Mouse (Mus musculus): ENCODE results near the gene Ap1m1. TPM values are rescaled to one million over a fixed set of nuclear protein-coding genes. Genes with fewer than 3 reads are reported as not detected.

The Ap1m1 gene
- polyA plus RNA-seq, 1 experiment, result 78.6 TPM

DNA sequence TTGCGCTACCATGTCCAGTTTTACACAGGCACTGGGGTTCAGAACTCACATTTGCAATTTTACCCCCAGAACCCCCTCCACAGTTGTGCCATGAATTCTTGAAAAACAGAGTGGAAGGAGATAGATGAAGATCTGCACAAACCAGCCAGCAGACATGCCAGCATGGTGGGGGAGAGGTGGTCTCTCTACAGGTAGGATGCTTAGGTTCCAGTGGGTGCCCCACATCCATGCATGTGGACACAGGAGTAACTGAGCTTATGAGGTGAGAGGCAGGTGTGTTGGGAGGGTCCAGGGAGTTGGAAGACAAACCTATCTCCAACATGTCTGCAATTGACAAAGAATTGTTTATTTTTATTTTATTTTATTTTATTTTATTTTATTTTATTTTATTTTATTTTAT, 59.1 kb downstream of the Ap1m1 start:
- H3K4me1 ChIP-seq (ENCODE audit: control insufficient read depth, insufficient read depth, low read length), result peaks cover 12% of the 10 kb centered on the region
- WGBS, result 100% methylated on average over 1 of the region's 1 CpGs
- TF ChIP-seq CTCF (IDR thresholded peaks at IDR 0.05; ENCODE audit: insufficient read depth, low read length), result no peak
- TF ChIP-seq POLR2A (IDR thresholded peaks at IDR 0.05; ENCODE audit: borderline replicate concordance, extremely low read depth, low read depth, low read length), result no peak
- H3K4me3 ChIP-seq (replicated peaks; ENCODE audit: extremely low read depth, low read depth, low read length), result no peak overlapping the region
- no peak for DNase-seq

DNA sequence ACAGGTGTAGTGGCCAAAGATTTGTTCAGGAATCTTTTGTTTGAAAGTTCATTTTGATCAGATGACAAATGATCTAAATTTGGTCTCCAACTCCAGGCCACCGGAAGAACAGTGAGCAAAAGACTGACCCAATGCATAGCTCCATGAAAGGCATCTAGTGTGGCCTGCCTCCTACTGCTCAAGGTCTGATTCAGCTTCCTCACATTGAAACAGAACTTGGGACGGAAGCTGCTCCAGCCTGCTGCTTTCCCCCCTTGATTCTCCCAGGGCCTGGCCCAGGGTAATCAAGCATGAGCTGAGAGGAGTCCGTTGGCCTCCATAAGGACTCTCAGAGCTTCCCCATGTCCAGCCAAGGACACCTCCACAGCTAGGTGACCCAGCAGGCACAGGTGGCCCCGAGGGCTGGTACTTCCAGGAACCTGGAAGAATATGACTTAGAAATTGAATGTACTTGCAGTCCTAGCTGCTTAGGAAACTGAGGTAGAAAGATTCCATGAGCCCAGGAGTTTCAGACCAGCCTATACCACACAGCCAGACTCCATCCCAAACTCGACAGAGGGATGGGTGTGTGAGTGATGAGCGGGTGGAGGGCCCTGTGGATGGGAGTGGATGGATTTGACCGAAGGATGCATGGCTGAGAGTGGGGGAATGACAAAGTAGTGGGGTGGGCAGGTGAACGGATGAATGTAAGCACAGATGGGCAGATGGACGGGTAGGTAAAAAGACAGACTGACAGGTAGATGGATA, 61.0 kb downstream of the Ap1m1 start:
- WGBS, result 73% methylated on average over 9 of the region's 9 CpGs
- no peak for DNase-seq
- Histone ChIP-seq H3K4me3 (replicated peaks; ENCODE audit: extremely low read depth, low read depth, low read length) (no peak overlapping the region), H3K4me1 (ENCODE audit: control insufficient read depth, insufficient read depth, low read length) (peaks cover 9% of the 10 kb centered on the region)
- TF ChIP-seq POLR2A (IDR thresholded peaks at IDR 0.05; ENCODE audit: borderline replicate concordance, extremely low read depth, low read depth, low read length), result no peak
- TF ChIP-seq CTCF (IDR thresholded peaks at IDR 0.05; ENCODE audit: insufficient read depth, low read length), result no peak

DNA sequence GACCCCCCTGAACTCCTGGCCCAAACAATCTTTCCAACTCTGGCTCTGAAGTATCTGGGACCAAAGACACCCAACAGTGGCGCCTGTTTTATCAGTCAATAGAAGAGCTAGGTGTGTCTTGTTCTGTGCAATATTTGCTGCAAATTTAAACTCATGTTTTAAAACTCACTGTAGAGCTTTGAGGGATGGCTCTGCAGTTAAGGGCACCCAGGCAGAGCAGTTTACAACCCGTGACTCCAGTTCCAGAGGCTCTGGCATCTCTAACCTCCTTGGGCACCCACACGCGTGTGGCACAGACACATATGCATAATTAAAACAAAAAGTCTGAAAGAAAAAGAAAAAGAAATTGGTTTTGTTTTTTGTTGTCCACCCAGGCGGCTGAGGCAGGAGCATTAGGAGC, 61.7 kb downstream of the Ap1m1 start:
- 92% methylated on average over 5 of the region's 5 CpGs for WGBS
- no peak for TF ChIP-seq CTCF (IDR thresholded peaks at IDR 0.05; ENCODE audit: insufficient read depth, low read length)
- no peak for TF ChIP-seq POLR2A (IDR thresholded peaks at IDR 0.05; ENCODE audit: borderline replicate concordance, extremely low read depth, low read depth, low read length)
- Histone ChIP-seq H3K4me3 (replicated peaks; ENCODE audit: extremely low read depth, low read depth, low read length) (no peak overlapping the region), H3K4me1 (ENCODE audit: control insufficient read depth, insufficient read depth, low read length) (peaks cover 5% of the 10 kb centered on the region)
- no peak for DNase-seq

DNA sequence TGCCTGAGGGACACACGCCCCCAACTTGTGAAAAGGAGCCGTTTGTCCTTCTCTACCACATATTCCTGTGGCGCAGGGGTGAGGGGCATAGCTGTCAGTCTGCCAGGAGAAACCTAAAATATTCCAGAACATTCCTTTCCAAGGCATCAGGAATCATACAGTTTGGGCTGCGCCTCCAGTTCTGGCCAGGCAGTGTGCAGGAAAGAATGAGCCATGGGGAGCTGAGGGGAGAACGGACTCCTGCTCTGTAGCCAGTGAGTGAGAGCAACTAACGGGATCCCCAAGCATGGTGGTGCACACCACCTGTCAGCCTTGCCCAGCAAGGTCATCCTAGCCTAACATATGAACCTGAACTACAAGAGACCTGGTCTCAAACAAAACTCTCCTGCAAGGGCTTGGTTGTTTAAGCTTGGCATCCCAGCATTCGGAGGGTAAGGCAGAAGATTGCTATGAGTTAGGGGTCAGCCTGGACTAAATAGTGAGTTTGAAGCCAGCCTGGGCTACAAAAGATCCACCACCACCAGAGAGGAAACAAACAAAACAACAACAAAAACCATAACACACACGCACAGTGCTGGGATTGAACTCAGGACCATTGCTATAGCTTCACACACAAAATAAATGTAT, 63.3 kb downstream of the Ap1m1 start:
- 40% methylated on average over 8 of the region's 8 CpGs for WGBS
- no peak overlapping the region for H3K4me3 ChIP-seq (replicated peaks; ENCODE audit: extremely low read depth, low read depth, low read length)
- peaks cover 6% of the 10 kb centered on the region for H3K4me1 ChIP-seq (ENCODE audit: control insufficient read depth, insufficient read depth, low read length)
- peak; percentile 30 for DNase-seq
- TF ChIP-seq CTCF (IDR thresholded peaks at IDR 0.05; ENCODE audit: insufficient read depth, low read length) (no peak), POLR2A (IDR thresholded peaks at IDR 0.05; ENCODE audit: borderline replicate concordance, extremely low read depth, low read depth, low read length) (no peak)

DNA sequence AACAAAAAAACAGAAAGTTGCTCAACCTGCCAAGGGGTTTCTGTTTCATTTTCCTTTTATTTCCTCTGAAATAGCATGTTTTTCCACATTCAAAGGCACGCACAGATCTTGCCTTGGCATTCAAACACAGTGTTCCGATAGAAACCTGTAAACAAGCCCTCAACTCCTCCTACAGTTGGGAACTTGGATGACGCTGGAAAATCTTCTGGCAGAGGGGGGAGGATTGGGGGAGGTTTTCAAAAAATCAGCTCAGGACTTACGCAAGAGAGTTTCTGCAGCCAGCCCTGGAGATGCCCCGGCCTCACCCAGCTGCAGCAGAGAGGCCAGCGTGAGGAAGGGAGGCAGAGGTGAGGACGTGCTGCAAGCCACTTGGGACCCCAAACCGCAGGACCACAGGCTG, 63.8 kb downstream of the Ap1m1 start:
- DNase-seq, result peak; percentile 59
- Histone ChIP-seq H3K4me1 (ENCODE audit: control insufficient read depth, insufficient read depth, low read length) (peaks cover 8% of the 10 kb centered on the region), H3K4me3 (replicated peaks; ENCODE audit: extremely low read depth, low read depth, low read length) (peak overlapping the region; percentile 45)
- TF ChIP-seq CTCF (IDR thresholded peaks at IDR 0.05; ENCODE audit: insufficient read depth, low read length) (no peak), POLR2A (IDR thresholded peaks at IDR 0.05; ENCODE audit: borderline replicate concordance, extremely low read depth, low read depth, low read length) (peak; percentile 87; the same call in 1 of the 2 replicates)
- 1% methylated on average over 8 of the region's 8 CpGs for WGBS

DNA sequence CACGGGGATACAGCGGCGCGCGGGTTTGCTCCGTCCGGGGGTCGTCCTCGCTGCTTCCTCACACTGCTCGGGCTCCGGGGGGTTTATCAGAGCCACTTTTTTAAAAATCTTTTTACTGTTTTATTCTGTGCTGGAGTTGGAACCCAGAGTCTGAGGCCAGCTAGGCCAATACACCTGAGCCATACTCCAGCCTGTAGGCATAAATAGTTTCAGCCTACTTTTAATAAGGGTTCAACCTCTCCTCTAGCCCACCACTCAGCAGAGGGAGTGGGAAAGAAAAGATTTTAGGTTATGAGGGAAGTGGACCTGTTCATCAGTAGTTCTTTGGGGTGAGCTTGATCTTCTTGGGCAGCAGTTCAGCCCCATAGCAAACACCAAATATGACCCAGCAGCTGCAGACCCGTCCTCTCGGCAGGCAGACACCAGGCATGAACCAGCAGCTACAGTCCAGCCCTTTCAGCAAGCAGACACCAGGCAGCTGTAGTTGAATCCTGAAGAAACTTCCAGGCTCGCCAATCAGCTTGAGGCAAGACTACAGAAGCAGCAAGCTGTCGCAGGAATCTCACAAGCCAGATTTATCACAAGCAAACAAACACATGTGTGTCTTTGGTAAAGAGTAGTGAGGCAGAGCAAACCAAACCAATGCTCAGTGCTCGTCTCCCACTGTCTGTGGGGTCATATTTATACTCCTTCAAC, 65.5 kb downstream of the Ap1m1 start, which contains the start of gene Gm10282:
TSS of gene Gm10282 (minus strand) at position 51 of the 696 bp plus-strand sequence.
- Histone ChIP-seq H3K4me1 (ENCODE audit: control insufficient read depth, insufficient read depth, low read length) (peaks cover 8% of the 10 kb centered on the region), H3K4me3 (replicated peaks; ENCODE audit: extremely low read depth, low read depth, low read length) (no peak within 1 kb of the TSS)
- no peak for TF ChIP-seq POLR2A (IDR thresholded peaks at IDR 0.05; ENCODE audit: borderline replicate concordance, extremely low read depth, low read depth, low read length)
- no peak for TF ChIP-seq CTCF (IDR thresholded peaks at IDR 0.05; ENCODE audit: insufficient read depth, low read length)
- DNase-seq, result no peak
- WGBS, result 87% methylated on average over 16 of the region's 16 CpGs

DNA sequence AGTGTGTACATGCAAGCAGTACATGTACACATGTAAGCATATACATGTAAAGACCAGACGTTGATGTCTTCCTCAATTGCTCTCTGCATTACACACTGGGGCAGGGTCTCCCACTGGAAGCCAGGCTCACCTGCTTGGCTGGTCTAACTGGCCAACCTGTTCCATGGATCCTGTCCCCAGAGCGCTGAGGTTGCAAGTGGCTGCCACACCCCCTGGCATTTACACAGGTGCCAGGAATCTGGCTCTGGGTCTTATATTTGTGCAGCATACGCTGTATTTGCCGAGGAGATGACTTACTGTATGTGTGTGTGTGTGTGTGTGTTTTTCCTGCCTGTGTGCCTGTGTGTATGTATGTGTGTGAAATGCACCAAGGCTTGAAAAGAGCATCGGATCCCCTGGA, 67.1 kb downstream of the Ap1m1 start:
- peaks cover 8% of the 10 kb centered on the region for H3K4me1 ChIP-seq (ENCODE audit: control insufficient read depth, insufficient read depth, low read length)
- WGBS, result 66% methylated on average over 5 of the region's 5 CpGs
- no peak for DNase-seq
- H3K4me3 ChIP-seq (replicated peaks; ENCODE audit: extremely low read depth, low read depth, low read length), result no peak overlapping the region
- no peak for TF ChIP-seq POLR2A (IDR thresholded peaks at IDR 0.05; ENCODE audit: borderline replicate concordance, extremely low read depth, low read depth, low read length)
- TF ChIP-seq CTCF (IDR thresholded peaks at IDR 0.05; ENCODE audit: insufficient read depth, low read length), result no peak

Other genes starting within 250 kb of the Ap1m1 start
- gene Cyp4f18, start 230.4 kb upstream of the Ap1m1 start, polyA plus RNA-seq (2012; rRNA removed), result 18.2 and 26.4 TPM in 2 replicates
- gene Olfr372, start 198.8 kb upstream of the Ap1m1 start, polyA plus RNA-seq (2012; rRNA removed), result not detected in 2 replicates
- gene Olfr373, start 156.8 kb upstream of the Ap1m1 start, polyA plus RNA-seq (2012; rRNA removed), result not detected in 2 replicates
- not detected in 2 replicates for gene Olfr374, start 133.0 kb upstream of the Ap1m1 start, polyA plus RNA-seq (2012; rRNA removed)
- gene Tpm4, start 105.0 kb upstream of the Ap1m1 start, polyA plus RNA-seq (2012; rRNA removed), result 139 and 170 TPM in 2 replicates
- gene Rab8a, start 78.8 kb upstream of the Ap1m1 start, polyA plus RNA-seq (2012; rRNA removed), result 39.1 and 67.4 TPM in 2 replicates
- gene Hsh2d, start 50.4 kb upstream of the Ap1m1 start, polyA plus RNA-seq (2012; rRNA removed), result 1.6 and 1.8 TPM in 2 replicates
- gene Cib3, start 27.2 kb upstream of the Ap1m1 start, polyA plus RNA-seq (2012; rRNA removed), result 0.25 TPM in 1 of 2 replicates, not detected in the other
- gene Gm11034, start 26.4 kb upstream of the Ap1m1 start, polyA plus RNA-seq (2012; rRNA removed), result not detected in 2 replicates
- gene Fam32a, start 20.3 kb upstream of the Ap1m1 start, polyA plus RNA-seq (2012; rRNA removed), result 35.9 and 50.0 TPM in 2 replicates
- gene Gm10282, start 65.2 kb downstream of the Ap1m1 start, polyA plus RNA-seq (2012; rRNA removed), result 0.53 and 1.8 TPM in 2 replicates
- 144 and 340 TPM in 2 replicates for gene Klf2, start 79.0 kb downstream of the Ap1m1 start, polyA plus RNA-seq (2012; rRNA removed)
- 35.5 and 48.3 TPM in 2 replicates for gene Eps15l1, start 181.4 kb downstream of the Ap1m1 start, polyA plus RNA-seq (2012; rRNA removed)
- 0.49 and 0.51 TPM in 2 replicates for gene Calr3, start 203.9 kb downstream of the Ap1m1 start, polyA plus RNA-seq (2012; rRNA removed)
- 6.4 and 8.7 TPM in 2 replicates for gene 1700030K09Rik, start 203.9 kb downstream of the Ap1m1 start, polyA plus RNA-seq (2012; rRNA removed)
- 44.5 and 47.0 TPM in 2 replicates for gene Cherp, start 235.2 kb downstream of the Ap1m1 start, polyA plus RNA-seq (2012; rRNA removed)